Mouse (Mus musculus): ENCODE measurements at regions not wholly inside any gene's neighbourhood (a gene's known extent, or its start where the extent isn't known, plus 50 kb on each side); places are given as distances from the start of the nearest gene placed in this dataset.

- DNase-seq (ENCODE audit: low spot score in 2 of 2): no peak
Measured at GRCm38 (mm10) chr3:120541556-120542476, 629.7 kb downstream of the Rwdd3 start.

DNA sequence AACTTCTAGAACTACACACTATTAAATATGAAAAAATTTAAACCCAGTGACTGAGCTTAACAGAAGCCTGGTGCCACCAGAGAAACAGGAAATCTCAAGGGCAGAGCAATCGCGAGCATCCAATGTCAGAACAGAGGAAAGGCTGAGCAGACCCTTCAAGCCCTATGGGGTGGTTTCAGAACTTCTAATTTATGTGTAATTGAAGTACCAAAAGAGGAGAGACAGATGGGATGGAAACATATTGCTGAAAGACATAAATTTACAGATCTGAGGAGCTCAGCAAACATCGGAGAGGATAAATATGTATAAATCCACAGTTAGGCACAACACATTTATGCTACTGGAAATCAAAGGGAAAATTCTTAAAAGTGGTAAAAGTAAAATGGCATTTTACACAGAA, 637.6 kb downstream of the Rwdd3 start:
- DNase-seq (ENCODE audit: low spot score in 2 of 2): no peak

- DNase-seq (ENCODE audit: low spot score in 2 of 2): peak; percentile 25 to 74
Measured at GRCm38 (mm10) chr3:120531880-120532580, 639.5 kb downstream of the Rwdd3 start.

GRCm38 (mm10) chr3:120511651-120512050, 659.8 kb downstream of the Rwdd3 start:
- DNase-seq (ENCODE audit: low spot score in 2 of 2): no peak

DNA sequence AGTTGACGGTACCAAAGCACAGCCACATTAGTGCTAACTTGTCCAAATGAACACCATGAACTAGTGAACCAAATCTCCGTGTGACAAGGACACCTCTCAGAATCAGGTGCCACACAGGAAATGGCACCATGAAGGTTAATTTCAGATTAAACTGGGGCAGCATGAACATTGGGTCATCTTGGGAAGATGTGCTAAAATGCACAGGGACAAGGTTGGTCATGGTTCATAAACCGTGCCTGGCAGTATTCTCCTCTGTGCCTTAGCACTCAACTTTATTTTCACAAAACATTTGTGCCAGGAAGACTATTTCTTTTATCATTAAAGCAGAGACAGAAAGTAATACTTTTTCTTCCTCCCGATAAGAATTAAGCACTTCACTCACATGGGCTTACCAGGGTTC, 672.6 kb downstream of the Rwdd3 start:
- no peak for DNase-seq (ENCODE audit: low spot score in 2 of 2)

DNA sequence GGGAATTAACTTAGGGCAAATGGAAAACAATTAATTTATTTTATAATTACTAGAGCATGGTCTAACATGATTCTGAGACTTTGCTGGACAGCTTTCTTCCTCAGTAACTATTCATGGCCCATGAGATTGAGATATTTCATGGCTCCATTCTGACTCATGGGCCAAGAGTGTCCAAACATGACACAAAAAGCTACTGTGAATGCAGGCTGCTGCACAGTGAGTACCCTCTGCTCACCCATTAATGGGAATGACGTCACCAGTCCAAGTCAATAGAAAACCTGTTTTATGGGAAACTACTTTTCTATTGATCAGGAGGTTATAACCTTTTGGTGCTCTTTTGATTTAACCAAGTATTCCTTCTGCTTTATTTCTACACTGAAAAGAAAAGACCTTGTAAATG, 693.6 kb downstream of the Rwdd3 start:
- DNase-seq (ENCODE audit: low spot score in 2 of 2): no peak

- no peak for DNase-seq (ENCODE audit: low spot score in 2 of 2)
Measured at GRCm38 (mm10) chr3:120477232-120477631, 693.0 kb upstream of the Ptbp2 start.

DNA sequence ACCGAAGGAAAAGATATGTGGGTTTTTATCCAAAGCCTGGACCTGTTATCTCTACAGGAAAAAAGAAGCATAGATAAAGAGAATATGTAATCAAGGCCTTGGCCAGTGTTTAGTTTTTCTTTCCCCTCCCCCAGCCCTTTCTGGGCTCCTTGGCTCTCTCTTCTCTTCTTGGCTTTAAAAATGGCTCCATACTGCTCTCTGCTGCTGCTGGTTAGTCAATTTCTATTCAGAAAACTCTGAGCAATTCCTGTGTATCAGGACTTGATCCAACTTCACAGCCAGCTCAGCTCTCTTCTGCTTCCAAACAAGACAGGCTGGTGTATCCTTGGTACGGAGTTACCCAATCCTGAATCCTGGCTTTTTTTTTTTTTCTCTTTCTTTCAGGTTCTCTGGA, 689.4 kb upstream of the Ptbp2 start:
- DNase-seq (ENCODE audit: low spot score in 2 of 2): peak; percentile 41 to 69

GRCm38 (mm10) chr3:120472687-120473644, 688.7 kb upstream of the Ptbp2 start:
- DNase-seq (ENCODE audit: low spot score in 2 of 2): no peak

DNA sequence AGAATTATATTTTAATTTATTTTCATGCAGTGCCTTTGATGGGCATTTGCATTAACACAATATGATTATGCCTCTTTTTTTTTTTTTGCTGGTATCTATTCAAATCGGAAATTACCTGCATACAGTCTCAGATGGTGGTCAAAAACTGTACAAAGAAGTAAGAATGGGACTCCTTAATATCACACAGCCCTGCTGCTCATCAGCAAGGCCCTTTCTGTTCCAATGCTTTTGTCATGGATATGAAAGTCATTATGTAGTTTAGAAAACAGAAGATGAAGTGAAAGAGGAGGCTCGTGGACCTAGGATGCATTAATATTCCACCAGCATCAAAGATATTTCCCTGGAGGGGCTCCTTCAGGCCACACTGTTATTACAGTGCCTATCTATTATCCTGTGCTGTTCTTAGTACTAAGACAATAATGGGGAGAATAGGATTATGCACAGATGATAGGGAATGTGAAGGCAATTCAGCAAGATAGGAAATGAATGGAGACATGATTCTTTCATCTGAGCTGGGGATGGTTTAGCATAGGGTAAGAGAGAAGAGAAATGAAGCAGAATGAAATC, 687.7 kb upstream of the Ptbp2 start:
- DNase-seq (ENCODE audit: low spot score in 2 of 2): no peak

- no peak for DNase-seq (ENCODE audit: low spot score in 2 of 2)
Measured at GRCm38 (mm10) chr3:120468887-120469286, 684.6 kb upstream of the Ptbp2 start.

DNA sequence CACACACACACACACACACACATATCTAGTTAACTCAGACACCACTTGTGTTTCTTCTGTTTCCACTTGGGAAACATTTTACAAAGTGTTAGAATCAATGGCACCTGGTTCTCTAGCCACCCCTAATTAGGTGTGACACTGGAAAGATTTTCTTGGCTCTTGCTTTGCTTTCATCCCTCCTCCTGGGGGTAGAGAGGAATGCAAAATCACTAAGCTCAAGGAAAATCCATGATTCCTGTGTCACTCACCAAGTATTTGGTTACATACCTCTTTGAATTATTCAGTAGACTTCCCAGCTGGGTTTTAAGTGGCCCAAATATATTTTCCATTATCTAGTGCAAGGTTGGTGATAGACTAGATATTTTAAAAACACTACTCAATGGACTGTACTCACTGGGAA, 676.5 kb upstream of the Ptbp2 start:
- no peak for DNase-seq (ENCODE audit: low spot score in 2 of 2)

- no peak for DNase-seq (ENCODE audit: low spot score in 2 of 2)
Measured at GRCm38 (mm10) chr3:120457912-120458311, 673.6 kb upstream of the Ptbp2 start.

GRCm38 (mm10) chr3:120441127-120441526, 656.9 kb upstream of the Ptbp2 start:
- no peak for DNase-seq (ENCODE audit: low spot score in 2 of 2)

DNA sequence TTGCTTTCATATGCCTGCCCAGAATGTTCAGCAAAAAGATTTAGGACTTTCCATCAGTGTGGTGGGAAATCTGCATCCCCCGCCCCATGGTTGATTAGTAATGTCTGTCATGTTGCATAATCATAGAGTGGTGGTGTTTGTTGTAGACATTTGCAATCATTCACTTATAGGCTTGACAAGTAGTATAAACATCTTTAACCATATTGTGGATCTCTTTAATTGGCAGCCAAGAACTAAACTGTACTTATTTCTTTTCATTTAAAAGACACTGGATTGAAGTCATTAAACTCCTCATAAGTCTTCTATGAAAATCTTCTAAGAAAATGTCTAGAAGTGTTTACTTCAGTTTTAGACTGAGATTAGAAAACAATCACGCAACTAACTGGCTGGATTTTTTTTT, 646.0 kb upstream of the Ptbp2 start:
- no peak for DNase-seq (ENCODE audit: low spot score in 2 of 2)

DNA sequence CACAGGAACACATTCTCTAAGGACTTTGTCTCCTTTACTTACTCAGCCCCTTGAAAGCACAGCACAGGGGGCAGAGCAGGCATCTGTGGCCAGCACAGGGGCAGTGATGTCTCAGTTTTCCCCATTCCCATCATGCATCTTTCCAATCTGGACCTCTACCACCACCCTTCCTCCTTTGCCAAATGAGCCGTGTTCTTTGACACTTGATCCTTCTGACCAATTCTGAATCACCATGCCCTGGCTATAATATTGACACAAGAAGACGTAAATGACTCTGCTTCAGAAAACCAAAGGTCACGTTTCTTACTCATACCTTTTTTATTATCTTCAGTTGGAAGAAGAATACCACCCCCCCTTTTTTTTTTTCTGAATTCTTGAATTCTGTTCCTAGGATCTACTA, 632.4 kb upstream of the Ptbp2 start:
- no peak for DNase-seq (ENCODE audit: low spot score in 2 of 2)

DNA sequence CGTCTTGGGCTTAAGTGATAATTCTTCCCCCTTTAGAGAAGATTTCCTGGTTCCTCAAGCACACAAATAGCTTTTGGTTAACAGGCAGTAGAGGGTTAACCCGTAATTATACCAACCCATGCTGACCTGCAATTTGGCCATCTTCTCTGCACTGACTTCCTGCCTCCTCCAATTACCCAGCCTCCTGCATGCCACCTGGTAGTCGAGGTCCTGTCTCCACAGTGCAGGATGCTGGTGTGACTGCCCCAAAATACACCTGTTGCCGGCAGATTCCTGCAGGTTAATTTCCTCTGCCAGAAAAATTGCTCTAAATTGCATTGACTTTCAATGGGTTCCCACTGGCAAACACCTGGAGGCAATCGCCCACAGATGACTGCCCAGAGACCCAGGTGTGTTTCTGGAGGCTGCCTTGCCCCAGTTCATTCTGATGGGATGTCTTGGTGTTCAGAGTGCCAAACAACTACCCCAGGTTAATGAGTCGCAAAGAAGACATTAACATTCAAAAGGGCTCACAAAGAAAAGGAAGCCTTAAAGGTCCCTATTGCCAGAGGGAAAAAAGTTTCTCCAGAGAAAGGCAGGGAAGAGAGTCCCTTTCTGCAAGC, 591.5 kb upstream of the Ptbp2 start:
- DNase-seq (ENCODE audit: low spot score in 2 of 2): no peak

DNA sequence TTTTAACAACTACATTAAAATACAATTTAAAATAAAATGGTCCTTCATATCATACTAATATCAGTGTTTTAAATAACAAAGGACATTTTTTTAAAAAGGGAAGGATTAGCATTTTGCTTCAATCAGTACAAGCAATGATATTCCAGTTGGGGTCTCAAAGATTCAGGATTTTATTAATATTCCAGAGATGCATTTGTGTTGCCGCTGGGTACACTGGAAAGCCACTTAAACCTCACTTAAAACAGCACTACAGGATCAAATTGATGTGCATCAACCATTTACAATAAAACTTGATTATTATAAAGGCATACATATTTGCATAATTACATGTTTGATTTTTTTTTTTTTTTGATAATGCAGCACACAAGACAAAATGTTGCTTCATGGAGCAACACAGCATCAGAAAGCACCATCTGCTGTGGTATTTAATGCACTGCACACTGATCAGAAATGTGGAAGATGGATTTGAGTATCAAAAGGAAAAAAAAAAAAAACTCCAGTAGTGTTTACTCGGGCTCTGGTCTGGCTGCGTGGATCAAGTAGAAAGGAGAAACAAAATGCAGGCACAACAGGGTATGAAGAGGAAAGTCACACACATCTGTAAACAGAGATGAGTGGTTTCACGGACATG, 558.6 kb upstream of the Ptbp2 start:
- peak in 1 of 2 experiments; percentile 30 for DNase-seq (ENCODE audit: low spot score in 2 of 2)

DNA sequence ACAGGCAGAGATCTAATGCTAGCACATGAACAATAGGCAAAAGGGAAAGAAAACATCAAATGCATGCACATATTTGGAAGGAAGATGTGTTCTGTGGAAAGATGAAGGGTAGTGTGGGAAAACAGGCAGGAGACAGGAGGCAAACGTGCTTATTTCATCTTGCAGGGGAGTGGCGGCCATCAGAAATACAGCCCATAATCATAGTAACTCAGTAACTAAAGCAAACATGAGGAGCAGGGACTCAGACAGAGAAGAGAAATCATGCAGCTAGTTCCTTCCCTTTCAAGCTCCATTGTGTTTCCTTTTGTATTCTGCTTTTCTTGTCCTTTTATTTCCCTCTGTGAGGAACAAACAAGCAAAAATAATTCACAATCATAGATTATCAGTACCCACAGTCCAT, 557.6 kb upstream of the Ptbp2 start:
- peak in 1 of 2 experiments; percentile 14 for DNase-seq (ENCODE audit: low spot score in 2 of 2)

Measured in layer of hippocampus, adult 18-20 months (tissue).